Mouse (Mus musculus): ENCODE data around the gene Akp3. TPM values are rescaled to one million over a fixed set of nuclear protein-coding genes. Genes with fewer than 3 reads are reported as not detected.

Akp3 gene
- polyA plus RNA-seq, 1 experiment from 2014 or later, result not detected

- no peaks in the 10 kb centered on the region for H3K27me3 ChIP-seq (ENCODE audit: insufficient read depth, poor library complexity, severe bottlenecking)
- no peaks in the 10 kb centered on the region for H3K9me3 ChIP-seq
- no peaks in the 10 kb centered on the region for H3K36me3 ChIP-seq
- H3K4me3 ChIP-seq, result no peak overlapping the region
- WGBS, result 96% methylated on average over 1 of the region's 1 CpGs
- no peak overlapping the region for H3K27ac ChIP-seq
- no peaks in the 10 kb centered on the region for H3K4me1 ChIP-seq (replicated peaks)
- no peak for DNase-seq (ENCODE audit: low spot score)
Measured at GRCm38 (mm10) chr1:87114784-87115183, 10.0 kb upstream of the Akp3 start.

- Histone ChIP-seq H3K4me1 (replicated peaks) (peaks cover 8% of the 10 kb centered on the region), H3K27ac (no peak overlapping the region), H3K27me3 (ENCODE audit: insufficient read depth, poor library complexity, severe bottlenecking) (peaks cover 46% of the 10 kb centered on the region), H3K9me3 (no peaks in the 10 kb centered on the region), H3K4me3 (peak overlapping the region; percentile 27), H3K36me3 (no peaks in the 10 kb centered on the region)
- DNase-seq (ENCODE audit: low spot score), result peak; percentile 8
- WGBS, result 7% methylated on average over 43 of the region's 43 CpGs
Measured at GRCm38 (mm10) chr1:87127206-87128030, 2.6 kb downstream of the Akp3 start.

- H3K9me3 ChIP-seq, result no peaks in the 10 kb centered on the region
- 81% methylated on average over 4 of the region's 4 CpGs for WGBS
- H3K4me1 ChIP-seq (replicated peaks), result peaks cover 8% of the 10 kb centered on the region
- no peak overlapping the region for H3K27ac ChIP-seq
- DNase-seq (ENCODE audit: low spot score), result no peak
- peaks cover 26% of the 10 kb centered on the region for H3K27me3 ChIP-seq (ENCODE audit: insufficient read depth, poor library complexity, severe bottlenecking)
- no peak overlapping the region for H3K4me3 ChIP-seq
- no peaks in the 10 kb centered on the region for H3K36me3 ChIP-seq
Measured at GRCm38 (mm10) chr1:87131803-87132202, 7.0 kb downstream of the Akp3 start.

- DNase-seq (ENCODE audit: low spot score), result no peak
- WGBS, result 85% methylated on average over 4 of the region's 4 CpGs
- H3K4me1 ChIP-seq (replicated peaks), result peaks cover 9% of the 10 kb centered on the region; the same call in 1 of the 2 replicates
- H3K9me3 ChIP-seq, result no peaks in the 10 kb centered on the region
- no peak overlapping the region for H3K27ac ChIP-seq
- peaks cover 14% of the 10 kb centered on the region for H3K27me3 ChIP-seq (ENCODE audit: insufficient read depth, poor library complexity, severe bottlenecking)
- H3K36me3 ChIP-seq, result no peaks in the 10 kb centered on the region
- H3K4me3 ChIP-seq, result no peak overlapping the region
Measured at GRCm38 (mm10) chr1:87141550-87141949, 16.8 kb downstream of the Akp3 start.

- H3K9me3 ChIP-seq, result no peaks in the 10 kb centered on the region
- H3K4me3 ChIP-seq, result no peak overlapping the region
- no peak for DNase-seq (ENCODE audit: low spot score)
- peaks cover 9% of the 10 kb centered on the region; the same call in 1 of the 2 replicates for H3K4me1 ChIP-seq (replicated peaks)
- H3K36me3 ChIP-seq, result no peaks in the 10 kb centered on the region
- WGBS, result 77% methylated on average over 9 of the region's 9 CpGs
- H3K27ac ChIP-seq, result 0 out of 2 replicates have a peak overlapping the region, but pooled peaks have one; percentile 50
- peaks cover 17% of the 10 kb centered on the region for H3K27me3 ChIP-seq (ENCODE audit: insufficient read depth, poor library complexity, severe bottlenecking)
Measured at GRCm38 (mm10) chr1:87142456-87142855, 17.7 kb downstream of the Akp3 start.

GRCm38 (mm10) chr1:87143141-87143540 is 18.4 kb downstream of the Akp3 start:
- H3K27me3 ChIP-seq (ENCODE audit: insufficient read depth, poor library complexity, severe bottlenecking), result peaks cover 23% of the 10 kb centered on the region
- H3K27ac ChIP-seq, result 0 out of 2 replicates have a peak overlapping the region, but pooled peaks have one; percentile 50
- no peaks in the 10 kb centered on the region for H3K36me3 ChIP-seq
- DNase-seq (ENCODE audit: low spot score), result no peak
- no peaks in the 10 kb centered on the region for H3K9me3 ChIP-seq
- peaks cover 9% of the 10 kb centered on the region; the same call in 1 of the 2 replicates for H3K4me1 ChIP-seq (replicated peaks)
- 85% methylated on average over 10 of the region's 10 CpGs for WGBS
- no peak overlapping the region for H3K4me3 ChIP-seq

- H3K36me3 ChIP-seq, result no peaks in the 10 kb centered on the region
- peak overlapping the region; percentile 28 for H3K4me3 ChIP-seq
- 19% methylated on average over 13 of the region's 13 CpGs for WGBS
- H3K4me1 ChIP-seq (replicated peaks), result peaks cover 31% of the 10 kb centered on the region
- peaks cover 80% of the 10 kb centered on the region for H3K27me3 ChIP-seq (ENCODE audit: insufficient read depth, poor library complexity, severe bottlenecking)
- no peak overlapping the region for H3K27ac ChIP-seq
- peak; percentile 36 for DNase-seq (ENCODE audit: low spot score)
- H3K9me3 ChIP-seq, result no peaks in the 10 kb centered on the region
Measured at GRCm38 (mm10) chr1:87149422-87149821, 24.6 kb downstream of the Akp3 start.

GRCm38 (mm10) chr1:87151286-87151685 is 26.5 kb downstream of the Akp3 start:
- Histone ChIP-seq H3K9me3 (no peaks in the 10 kb centered on the region), H3K27me3 (ENCODE audit: insufficient read depth, poor library complexity, severe bottlenecking) (peaks cover 94% of the 10 kb centered on the region), H3K4me1 (replicated peaks) (peaks cover 49% of the 10 kb centered on the region), H3K4me3 (no peak overlapping the region), H3K36me3 (no peaks in the 10 kb centered on the region), H3K27ac (no peak overlapping the region)
- DNase-seq (ENCODE audit: low spot score), result no peak
- WGBS, result 85% methylated on average over 6 of the region's 6 CpGs

- H3K27ac ChIP-seq, result peak overlapping the region; percentile 18; the same call in 1 of the 2 replicates
- H3K27me3 ChIP-seq (ENCODE audit: insufficient read depth, poor library complexity, severe bottlenecking), result peaks cover 100% of the 10 kb centered on the region
- DNase-seq (ENCODE audit: low spot score), result peak; percentile 48
- no peaks in the 10 kb centered on the region for H3K36me3 ChIP-seq
- peak overlapping the region; percentile 56 for H3K4me3 ChIP-seq
- H3K4me1 ChIP-seq (replicated peaks), result peaks cover 51% of the 10 kb centered on the region
- WGBS, result under 1% methylated on average over 72 of the region's 72 CpGs
- H3K9me3 ChIP-seq, result no peaks in the 10 kb centered on the region
Measured at GRCm38 (mm10) chr1:87153776-87154500, 29.2 kb downstream of the Akp3 start.

- Histone ChIP-seq H3K36me3 (no peaks in the 10 kb centered on the region), H3K4me3 (peak overlapping the region; percentile 56), H3K4me1 (replicated peaks) (peaks cover 44% of the 10 kb centered on the region), H3K27ac (peak overlapping the region; percentile 18; the same call in 1 of the 2 replicates), H3K27me3 (ENCODE audit: insufficient read depth, poor library complexity, severe bottlenecking) (peaks cover 99% of the 10 kb centered on the region), H3K9me3 (no peaks in the 10 kb centered on the region)
- DNase-seq (ENCODE audit: low spot score), result peak; percentile 49
- 2% methylated on average over 58 of the region's 58 CpGs for WGBS
Measured at GRCm38 (mm10) chr1:87154501-87155120, 29.8 kb downstream of the Akp3 start.

- Histone ChIP-seq H3K4me1 (replicated peaks) (peaks cover 42% of the 10 kb centered on the region), H3K27ac (peak overlapping the region; percentile 77), H3K9me3 (no peaks in the 10 kb centered on the region), H3K27me3 (ENCODE audit: insufficient read depth, poor library complexity, severe bottlenecking) (peaks cover 99% of the 10 kb centered on the region), H3K36me3 (no peaks in the 10 kb centered on the region), H3K4me3 (peak overlapping the region; percentile 56)
- under 1% methylated on average over 56 of the region's 56 CpGs for WGBS
- DNase-seq (ENCODE audit: low spot score), result peak; percentile 65
Measured at GRCm38 (mm10) chr1:87155531-87156198, 30.9 kb downstream of the Akp3 start.

- peak within 1 kb of the TSS; percentile 77 for H3K27ac ChIP-seq
- H3K36me3 ChIP-seq, result no peaks in the 10 kb centered on the region
- H3K4me3 ChIP-seq, result peak within 1 kb of the TSS; percentile 56
- WGBS, result under 1% methylated on average over 12 of the region's 12 CpGs
- DNase-seq (ENCODE audit: low spot score), result peak; percentile 23
- H3K9me3 ChIP-seq, result no peaks in the 10 kb centered on the region
- peaks cover 42% of the 10 kb centered on the region for H3K4me1 ChIP-seq (replicated peaks)
- peaks cover 97% of the 10 kb centered on the region for H3K27me3 ChIP-seq (ENCODE audit: insufficient read depth, poor library complexity, severe bottlenecking)
Measured at GRCm38 (mm10) chr1:87156199-87156587, 31.4 kb downstream of the Akp3 start, which contains the start of gene Ecel1. Ecel1 (minus strand) TSS chr1:87156521.
